Mouse (Mus musculus) heart, adult 2 months (tissue): Measurements from ENCODE around the gene Pigu.

Experiments
- CTCF ChIP-seq: fragments of 200-600 bp; IDR thresholded peaks from 2 replicates; pipeline ENCODE4 v1.8.1; 2022; ENCODE audit warnings: antibody characterized with exemption, mild to moderate bottlenecking, moderate library complexity
- EP300 ChIP-seq: fragments of 200-500 bp; IDR thresholded peaks from 2 replicates; pipeline ENCODE4 v1.6.1; 2011; ENCODE audit warnings: low read depth, low read length, control low read depth; ENCODE audit not compliant: insufficient read depth
- POLR2A ChIP-seq: fragments of 200-500 bp; IDR thresholded peaks from 2 replicates; pipeline ENCODE4 v1.6.1; 2011; ENCODE audit warnings: mild to moderate bottlenecking, low read depth, low read length, control low read depth; ENCODE audit not compliant: insufficient read depth

- TF ChIP-seq POLR2A = no peak
- TF ChIP-seq CTCF = no peak
- TF ChIP-seq EP300 = no peak
These were observed 109.0 kb downstream of the Pigu start for GRCm38 (mm10) chr2:155248206-155248605.
